Mouse (Mus musculus) testis, adult 2 months (tissue): ENCODE results near the gene Scube2.

Source experiments
- CTCF ChIP-seq: fragments of 200-500 bp; IDR thresholded peaks from 2 replicates; pipeline ENCODE4 v1.5.1; 2012; ENCODE audit warnings: low read depth, mild to moderate bottlenecking, inconsistent platforms, low read length, moderate library complexity; ENCODE audit not compliant: control insufficient read depth, insufficient read depth, insufficient replicate concordance
- POLR2A ChIP-seq: fragments of 200-500 bp; IDR thresholded peaks from 2 replicates; pipeline ENCODE4 v1.6.1; 2012; ENCODE audit warnings: low read depth, mild to moderate bottlenecking, inconsistent platforms, low read length, moderate library complexity; ENCODE audit not compliant: control insufficient read depth

DNA sequence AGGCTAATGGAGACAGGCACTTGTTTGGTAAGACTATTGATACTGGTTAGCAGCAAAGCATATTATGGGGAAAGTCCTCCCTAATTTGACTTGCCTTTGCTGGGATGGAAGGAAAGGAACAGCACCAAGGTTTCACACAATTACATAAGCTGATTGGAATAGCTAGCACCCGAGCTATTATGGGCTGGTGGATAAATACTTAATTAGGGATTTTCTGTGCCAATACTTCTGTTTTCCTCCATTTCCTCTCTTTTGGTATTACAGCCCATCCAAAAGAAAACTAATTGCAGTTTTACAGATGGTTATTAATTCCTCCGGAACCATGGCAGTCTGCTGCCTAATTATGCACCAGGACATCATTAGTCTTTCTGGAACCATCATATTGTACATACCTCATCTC, 101.5 kb downstream of the Scube2 start:
- TF ChIP-seq CTCF = no peak
- TF ChIP-seq POLR2A = no peak
